Mouse (Mus musculus): ENCODE results near the gene Ggta1. TPM values are rescaled to one million over a fixed set of nuclear protein-coding genes. Genes with fewer than 3 reads are reported as not detected.

Gene Ggta1
- polyA plus RNA-seq, 1 experiment from 2014 or later: 5.6 TPM

GRCm38 (mm10) chr2:35483402-35483801 lies 20.4 kb upstream of the Ggta1 start:
- DNase-seq (ENCODE audit: low spot score): no peak
- Histone ChIP-seq H3K27me3 (ENCODE audit: control insufficient read depth, insufficient read depth, low read length) (no peaks in the 10 kb centered on the region), H3K4me1 (replicated peaks; ENCODE audit: control insufficient read depth, insufficient read depth, low read length) (no peaks in the 10 kb centered on the region; the same call in 1 of the 2 replicates), H3K4me3 (ENCODE audit: low read depth, low read length) (no peak overlapping the region), H3K9ac (ENCODE audit: low read depth, low read length) (no peak overlapping the region), H3K36me3 (ENCODE audit: control insufficient read depth, insufficient read depth, low read length) (no peaks in the 10 kb centered on the region), H3K9me3 (ENCODE audit: control insufficient read depth, low read length) (no peaks in the 10 kb centered on the region), H3K27ac (ENCODE audit: low read depth, low read length) (no peak overlapping the region), H3K4me2 (replicated peaks; ENCODE audit: low read depth, low read length) (no peak overlapping the region)
- WGBS: 86% methylated on average over 9 of the region's 9 CpGs
- no peak for ATAC-seq (ENCODE audit: low FRiP score)

GRCm38 (mm10) chr2:35481322-35481990 lies 18.4 kb upstream of the Ggta1 start:
- H3K36me3 ChIP-seq (ENCODE audit: control insufficient read depth, insufficient read depth, low read length): no peaks in the 10 kb centered on the region
- H3K4me3 ChIP-seq (ENCODE audit: low read depth, low read length): no peak overlapping the region
- 0 out of 2 replicates have a peak overlapping the region, but pooled peaks have one; percentile 5 for H3K4me2 ChIP-seq (replicated peaks; ENCODE audit: low read depth, low read length)
- no peaks in the 10 kb centered on the region for H3K9me3 ChIP-seq (ENCODE audit: control insufficient read depth, low read length)
- no peaks in the 10 kb centered on the region for H3K27me3 ChIP-seq (ENCODE audit: control insufficient read depth, insufficient read depth, low read length)
- no peak overlapping the region for H3K9ac ChIP-seq (ENCODE audit: low read depth, low read length)
- DNase-seq (ENCODE audit: low spot score) (no peak), ATAC-seq (ENCODE audit: low FRiP score) (no peak)
- 58% methylated on average over 7 of the region's 7 CpGs for WGBS
- H3K4me1 ChIP-seq (replicated peaks; ENCODE audit: control insufficient read depth, insufficient read depth, low read length): no peaks in the 10 kb centered on the region; the same call in 1 of the 2 replicates
- no peak overlapping the region for H3K27ac ChIP-seq (ENCODE audit: low read depth, low read length)

GRCm38 (mm10) chr2:35480073-35480472 lies 17.0 kb upstream of the Ggta1 start:
- H3K9me3 ChIP-seq (ENCODE audit: control insufficient read depth, low read length): no peaks in the 10 kb centered on the region
- ATAC-seq (ENCODE audit: low FRiP score) (no peak), DNase-seq (ENCODE audit: low spot score) (no peak)
- no peak overlapping the region for H3K27ac ChIP-seq (ENCODE audit: low read depth, low read length)
- no peak overlapping the region for H3K4me2 ChIP-seq (replicated peaks; ENCODE audit: low read depth, low read length)
- H3K36me3 ChIP-seq (ENCODE audit: control insufficient read depth, insufficient read depth, low read length): no peaks in the 10 kb centered on the region
- H3K4me3 ChIP-seq (ENCODE audit: low read depth, low read length): no peak overlapping the region
- no peaks in the 10 kb centered on the region for H3K27me3 ChIP-seq (ENCODE audit: control insufficient read depth, insufficient read depth, low read length)
- no peaks in the 10 kb centered on the region; the same call in 1 of the 2 replicates for H3K4me1 ChIP-seq (replicated peaks; ENCODE audit: control insufficient read depth, insufficient read depth, low read length)
- 63% methylated on average over 3 of the region's 3 CpGs for WGBS
- H3K9ac ChIP-seq (ENCODE audit: low read depth, low read length): no peak overlapping the region

- DNase-seq (ENCODE audit: low spot score) (no peak), ATAC-seq (ENCODE audit: low FRiP score) (no peak)
- Histone ChIP-seq H3K27ac (ENCODE audit: low read depth, low read length) (no peak overlapping the region), H3K4me1 (replicated peaks; ENCODE audit: control insufficient read depth, insufficient read depth, low read length) (no peaks in the 10 kb centered on the region; the same call in 1 of the 2 replicates), H3K4me3 (ENCODE audit: low read depth, low read length) (no peak overlapping the region), H3K27me3 (ENCODE audit: control insufficient read depth, insufficient read depth, low read length) (no peaks in the 10 kb centered on the region), H3K36me3 (ENCODE audit: control insufficient read depth, insufficient read depth, low read length) (no peaks in the 10 kb centered on the region), H3K9ac (ENCODE audit: low read depth, low read length) (no peak overlapping the region), H3K4me2 (replicated peaks; ENCODE audit: low read depth, low read length) (no peak overlapping the region), H3K9me3 (ENCODE audit: control insufficient read depth, low read length) (no peaks in the 10 kb centered on the region)
- WGBS: 63% methylated on average over 3 of the region's 3 CpGs
Observed at GRCm38 (mm10) chr2:35478812-35479122, 15.7 kb upstream of the Ggta1 start.

- 88% methylated on average over 10 of the region's 10 CpGs for WGBS
- H3K9me3 ChIP-seq (ENCODE audit: control insufficient read depth, low read length): no peaks in the 10 kb centered on the region
- H3K4me3 ChIP-seq (ENCODE audit: low read depth, low read length): no peak overlapping the region
- H3K36me3 ChIP-seq (ENCODE audit: control insufficient read depth, insufficient read depth, low read length): no peaks in the 10 kb centered on the region
- no peak overlapping the region for H3K27ac ChIP-seq (ENCODE audit: low read depth, low read length)
- H3K4me1 ChIP-seq (replicated peaks; ENCODE audit: control insufficient read depth, insufficient read depth, low read length): no peaks in the 10 kb centered on the region; the same call in 1 of the 2 replicates
- ATAC-seq (ENCODE audit: low FRiP score) (no peak), DNase-seq (ENCODE audit: low spot score) (no peak)
- H3K27me3 ChIP-seq (ENCODE audit: control insufficient read depth, insufficient read depth, low read length): no peaks in the 10 kb centered on the region
- H3K9ac ChIP-seq (ENCODE audit: low read depth, low read length): no peak overlapping the region
- no peak overlapping the region for H3K4me2 ChIP-seq (replicated peaks; ENCODE audit: low read depth, low read length)
Observed at GRCm38 (mm10) chr2:35477999-35478811, 15.2 kb upstream of the Ggta1 start.

- H3K9ac ChIP-seq (ENCODE audit: low read depth, low read length): no peak overlapping the region
- WGBS: 89% methylated on average over 6 of the region's 6 CpGs
- no peaks in the 10 kb centered on the region for H3K27me3 ChIP-seq (ENCODE audit: control insufficient read depth, insufficient read depth, low read length)
- no peak overlapping the region for H3K4me3 ChIP-seq (ENCODE audit: low read depth, low read length)
- no peaks in the 10 kb centered on the region for H3K9me3 ChIP-seq (ENCODE audit: control insufficient read depth, low read length)
- no peak overlapping the region for H3K4me2 ChIP-seq (replicated peaks; ENCODE audit: low read depth, low read length)
- ATAC-seq (ENCODE audit: low FRiP score) (no peak), DNase-seq (ENCODE audit: low spot score) (no peak)
- H3K4me1 ChIP-seq (replicated peaks; ENCODE audit: control insufficient read depth, insufficient read depth, low read length): no peaks in the 10 kb centered on the region; the same call in 1 of the 2 replicates
- H3K36me3 ChIP-seq (ENCODE audit: control insufficient read depth, insufficient read depth, low read length): no peaks in the 10 kb centered on the region
- no peak overlapping the region for H3K27ac ChIP-seq (ENCODE audit: low read depth, low read length)
Observed at GRCm38 (mm10) chr2:35477321-35477720, 14.3 kb upstream of the Ggta1 start.

- H3K9me3 ChIP-seq (ENCODE audit: control insufficient read depth, low read length): no peaks in the 10 kb centered on the region
- H3K27ac ChIP-seq (ENCODE audit: low read depth, low read length): no peak overlapping the region
- no peaks in the 10 kb centered on the region for H3K36me3 ChIP-seq (ENCODE audit: control insufficient read depth, insufficient read depth, low read length)
- H3K4me1 ChIP-seq (replicated peaks; ENCODE audit: control insufficient read depth, insufficient read depth, low read length): no peaks in the 10 kb centered on the region
- no peak overlapping the region for H3K4me3 ChIP-seq (ENCODE audit: low read depth, low read length)
- no peak overlapping the region for H3K4me2 ChIP-seq (replicated peaks; ENCODE audit: low read depth, low read length)
- ATAC-seq (ENCODE audit: low FRiP score) (no peak), DNase-seq (ENCODE audit: low spot score) (no peak)
- no peaks in the 10 kb centered on the region for H3K27me3 ChIP-seq (ENCODE audit: control insufficient read depth, insufficient read depth, low read length)
- H3K9ac ChIP-seq (ENCODE audit: low read depth, low read length): no peak overlapping the region
- whole genome bisulfite sequencing: 89% methylated on average over 1 of the region's 1 CpGs
Observed at GRCm38 (mm10) chr2:35474916-35475315, 11.9 kb upstream of the Ggta1 start.

- H3K4me3 ChIP-seq (ENCODE audit: low read depth, low read length): no peak overlapping the region
- ATAC-seq (ENCODE audit: low FRiP score) (no peak), DNase-seq (ENCODE audit: low spot score) (no peak)
- no peaks in the 10 kb centered on the region for H3K27me3 ChIP-seq (ENCODE audit: control insufficient read depth, insufficient read depth, low read length)
- H3K9me3 ChIP-seq (ENCODE audit: control insufficient read depth, low read length): no peaks in the 10 kb centered on the region
- H3K4me2 ChIP-seq (replicated peaks; ENCODE audit: low read depth, low read length): no peak overlapping the region
- no peaks in the 10 kb centered on the region for H3K4me1 ChIP-seq (replicated peaks; ENCODE audit: control insufficient read depth, insufficient read depth, low read length)
- H3K9ac ChIP-seq (ENCODE audit: low read depth, low read length): no peak overlapping the region
- H3K27ac ChIP-seq (ENCODE audit: low read depth, low read length): no peak overlapping the region
- H3K36me3 ChIP-seq (ENCODE audit: control insufficient read depth, insufficient read depth, low read length): no peaks in the 10 kb centered on the region
- 77% methylated on average over 3 of the region's 3 CpGs for WGBS
Observed at GRCm38 (mm10) chr2:35469266-35469665, 6.2 kb upstream of the Ggta1 start.

GRCm38 (mm10) chr2:35468276-35468675 lies 5.2 kb upstream of the Ggta1 start:
- H3K4me1 ChIP-seq (replicated peaks; ENCODE audit: control insufficient read depth, insufficient read depth, low read length): no peaks in the 10 kb centered on the region
- no peak overlapping the region for H3K4me3 ChIP-seq (ENCODE audit: low read depth, low read length)
- H3K27ac ChIP-seq (ENCODE audit: low read depth, low read length): no peak overlapping the region
- ATAC-seq (ENCODE audit: low FRiP score) (no peak), DNase-seq (ENCODE audit: low spot score) (no peak)
- no peaks in the 10 kb centered on the region for H3K9me3 ChIP-seq (ENCODE audit: control insufficient read depth, low read length)
- H3K36me3 ChIP-seq (ENCODE audit: control insufficient read depth, insufficient read depth, low read length): no peaks in the 10 kb centered on the region
- no peak overlapping the region for H3K9ac ChIP-seq (ENCODE audit: low read depth, low read length)
- H3K27me3 ChIP-seq (ENCODE audit: control insufficient read depth, insufficient read depth, low read length): no peaks in the 10 kb centered on the region
- WGBS: 84% methylated on average over 2 of the region's 2 CpGs
- H3K4me2 ChIP-seq (replicated peaks; ENCODE audit: low read depth, low read length): no peak overlapping the region

Measured in hindbrain, embryonic 11.5 days (tissue).